Mouse (Mus musculus) CH12.LX (cell line): ENCODE data around the gene Rbp4. TPM values are rescaled to one million over a fixed set of nuclear protein-coding genes. Genes with fewer than 3 reads are reported as not detected.

Source experiments
- DNase-seq: peaks from one replicate; pipeline ENCODE4 v3.0.0-alpha.2; 2013; ENCODE audit errors: extremely low read depth
- H3K27ac ChIP-seq: 2 replicates; pipeline ENCODE4 v1.5.1; 2012; ENCODE audit warnings: low read depth, mild to moderate bottlenecking, control low read depth, moderate library complexity; ENCODE audit not compliant: insufficient read depth
- H3K27me3 ChIP-seq: replicated peaks from 2 replicates; pipeline ENCODE3; 2012; ENCODE audit warnings: inconsistent platforms
- H3K36me3 ChIP-seq, 2 experiments: replicated peaks in 1 of 2; 2 replicates each; pipeline versions ENCODE3 to v1.6.1; 2012; ENCODE audit warnings: inconsistent platforms in 1 of 2, low read length in 1 of 2, mild to moderate bottlenecking in 1 of 2, mixed read lengths in 1 of 2, moderate library complexity in 1 of 2; ENCODE audit not compliant: control insufficient read depth in 1 of 2, insufficient read depth in 1 of 2
- H3K4me1 ChIP-seq, 2 experiments: 2 replicates each; pipeline ENCODE4 v1.6.1; 2012; ENCODE audit warnings: inconsistent platforms in 1 of 2, moderate library complexity in 1 of 2; ENCODE audit not compliant: insufficient read depth in 2 of 2, control insufficient read depth in 1 of 2
- H3K4me2 ChIP-seq: 2 replicates; pipeline ENCODE4 v1.6.1; 2012; ENCODE audit warnings: low read depth, mild to moderate bottlenecking, control low read depth; ENCODE audit not compliant: poor library complexity, insufficient read depth, severe bottlenecking
- H3K4me3 ChIP-seq, 3 experiments: fragments of 150-350 bp in 1 of 3; sonication (generic) in 1 of 3; replicated peaks in 1 of 3; 2 replicates each; pipeline versions ENCODE3 to v1.5.1; 2011 to 2012; ENCODE audit warnings: low read depth in 2 of 3, low read length in 2 of 3, mild to moderate bottlenecking in 2 of 3, moderate library complexity in 2 of 3, control low read depth in 1 of 3, improper control_type of control experiment in 1 of 3, inconsistent platforms in 1 of 3, mixed read lengths in 1 of 3; ENCODE audit not compliant: poor library complexity in 1 of 3
- H3K79me2 ChIP-seq: replicated peaks from 2 replicates; pipeline ENCODE4 v1.6.1; 2012; ENCODE audit warnings: mild to moderate bottlenecking, moderate library complexity; ENCODE audit not compliant: control insufficient read depth, poor library complexity, insufficient read depth, severe bottlenecking; ENCODE audit errors: extremely low read depth
- H3K9ac ChIP-seq: 2 replicates; pipeline ENCODE4 v1.6.1; 2012; ENCODE audit warnings: low read depth, mild to moderate bottlenecking, control low read depth, moderate library complexity; ENCODE audit not compliant: insufficient read depth
- H3K9me3 ChIP-seq: replicated peaks from 2 replicates; pipeline ENCODE3; 2012; ENCODE audit warnings: low read length, inconsistent platforms, mixed read lengths
- BHLHE40 ChIP-seq: IDR thresholded peaks from 2 replicates; pipeline ENCODE4 v1.6.1; 2011; ENCODE audit warnings: mild to moderate bottlenecking, low read depth, low read length, improper control_type of control experiment
- CHD1 ChIP-seq: IDR thresholded peaks from 2 replicates; pipeline ENCODE4 v1.6.1; 2012; ENCODE audit warnings: low read depth, low read length, improper control_type of control experiment, inconsistent platforms
- CHD2 ChIP-seq: IDR thresholded peaks from 2 replicates; pipeline ENCODE4 v1.6.1; 2011; ENCODE audit warnings: low read length, improper control_type of control experiment
- CTCF ChIP-seq, 2 experiments: IDR thresholded peaks in 1 of 2; conservative IDR thresholded peaks in 1 of 2; 2 replicates each; pipeline ENCODE4 v1.5.1; 2011 to 2012; ENCODE audit warnings: low read depth in 2 of 2, low read length in 2 of 2, improper control_type of control experiment in 1 of 2, inconsistent platforms in 1 of 2, mild to moderate bottlenecking in 1 of 2, moderate library complexity in 1 of 2
- E2F4 ChIP-seq: IDR thresholded peaks from 2 replicates; pipeline ENCODE4 v1.6.1; 2011; ENCODE audit warnings: low read depth, low read length, improper control_type of control experiment; ENCODE audit not compliant: insufficient replicate concordance
- ETS1 ChIP-seq: conservative IDR thresholded peaks from 2 replicates; pipeline ENCODE4 v1.6.1; 2012; ENCODE audit warnings: low read depth, mild to moderate bottlenecking, inconsistent platforms, low read length, improper control_type of control experiment, moderate library complexity
- HCFC1 ChIP-seq: IDR thresholded peaks from 2 replicates; pipeline ENCODE4 v1.6.1; 2012; ENCODE audit warnings: low read depth, mild to moderate bottlenecking, inconsistent platforms, low read length, improper control_type of control experiment
- JUND ChIP-seq: conservative IDR thresholded peaks from 2 replicates; pipeline ENCODE4 v1.6.1; 2011; ENCODE audit warnings: low read depth, low read length, improper control_type of control experiment
- MEF2A ChIP-seq: IDR thresholded peaks from 2 replicates; pipeline ENCODE4 v1.6.1; 2014; ENCODE audit warnings: low read depth, mild to moderate bottlenecking, inconsistent platforms, low read length, improper control_type of control experiment, borderline replicate concordance
- NELFE ChIP-seq: IDR thresholded peaks from 2 replicates; pipeline ENCODE4 v1.6.1; 2011; ENCODE audit warnings: low read depth, low read length, improper control_type of control experiment
- PAX5 ChIP-seq: IDR thresholded peaks from 2 replicates; pipeline ENCODE4 v1.6.1; 2012; ENCODE audit warnings: low read length, inconsistent platforms, mixed read lengths
- RAD21 ChIP-seq: IDR thresholded peaks from 2 replicates; pipeline ENCODE4 v1.6.1; 2011; ENCODE audit warnings: low read depth, mild to moderate bottlenecking, low read length, improper control_type of control experiment, moderate library complexity
- SMC3 ChIP-seq: IDR thresholded peaks from 2 replicates; pipeline ENCODE4 v1.6.1; 2011; ENCODE audit warnings: low read depth, low read length, improper control_type of control experiment
- TBP ChIP-seq: conservative IDR thresholded peaks from 2 replicates; pipeline ENCODE4 v1.6.1; 2011; ENCODE audit warnings: low read depth, low read length, improper control_type of control experiment
- UBTF ChIP-seq: IDR thresholded peaks from 2 replicates; pipeline ENCODE4 v1.6.1; 2012; ENCODE audit warnings: low read depth, mild to moderate bottlenecking, inconsistent platforms, low read length, improper control_type of control experiment, moderate library complexity
- USF1 ChIP-seq: IDR thresholded peaks from 2 replicates; pipeline ENCODE4 v1.6.1; 2014; ENCODE audit warnings: low read depth, mild to moderate bottlenecking, inconsistent platforms, low read length, improper control_type of control experiment
- ZC3H11A ChIP-seq: IDR thresholded peaks from 2 replicates; pipeline ENCODE4 v1.6.1; 2012; ENCODE audit warnings: low read depth, mild to moderate bottlenecking, inconsistent platforms, low read length, improper control_type of control experiment
- ZKSCAN1 ChIP-seq: IDR thresholded peaks from 2 replicates; pipeline ENCODE4 v1.6.1; 2012; ENCODE audit warnings: low read depth, inconsistent platforms, low read length, improper control_type of control experiment, borderline replicate concordance
- dilution Hi-C: fragments of 300-500 bp; cut with MboI; formaldehyde crosslinking; loops from 2 replicates; pipeline ENCODE4 v1.14.3; 2020; ENCODE audit warnings: low sequenced_read_pairs; ENCODE audit not compliant: extremely low pct_unique_long_range_greater_than_20kb, extremely low pct_ligation_motif_present
- in situ Hi-C: fragments of 300-500 bp; cut with MboI; formaldehyde crosslinking; loops from 3 replicates; pipeline ENCODE4 v1.14.3; 2019; ENCODE audit warnings: low sequenced_read_pairs, low pct_ligation_motif_present, low pct_unique_long_range_greater_than_20kb, mixed read lengths
- polyA plus RNA-seq: library from polyadenylated mRNA; unstranded; fragments of >175 nt; gene quantifications from 2 replicates; pipeline ENCODE4 v1.2.1, GENCODE M21; 2012; ENCODE audit warnings: low read depth; ENCODE audit not compliant: insufficient read length
- total RNA-seq, 2 experiments: library from RNA; depleted of rRNA; stranded (reverse); fragments of 300-350 nt in 1 of 2; fragments of >200 nt in 1 of 2; gene quantifications; 2 replicates each; pipeline ENCODE4 v1.2.3; 2012 to 2014

Rbp4 gene
- total and polyA plus RNA-seq, 3 experiments: 0.13 TPM; not detected in 2

GRCm38 (mm10) chr19:38091512-38091985 lies 33.5 kb downstream of the Rbp4 start:
- H3K79me2 ChIP-seq: no peaks in the 10 kb centered on the region
- no peaks in the 10 kb centered on the region for H3K36me3 ChIP-seq
- peaks cover 11 to 27% of the 10 kb centered on the region in 2 experiments for H3K4me1 ChIP-seq
- dilution Hi-C loops: no loop called here
- no peaks in the 10 kb centered on the region for H3K9me3 ChIP-seq
- H3K27me3 ChIP-seq: no peaks in the 10 kb centered on the region
- no peak overlapping the region for H3K27ac ChIP-seq
- H3K4me2 ChIP-seq: no peak overlapping the region
- H3K4me3 ChIP-seq: no peak overlapping the region
- no peak overlapping the region for H3K9ac ChIP-seq
- in situ Hi-C loops: no loop called here
- 0 out of 2 replicates have a peak, but pooled peaks have one; percentile 15 for TF ChIP-seq BHLHE40
- no peak for TF ChIP-seq PAX5
- DNase-seq: peak; percentile 46

DNA sequence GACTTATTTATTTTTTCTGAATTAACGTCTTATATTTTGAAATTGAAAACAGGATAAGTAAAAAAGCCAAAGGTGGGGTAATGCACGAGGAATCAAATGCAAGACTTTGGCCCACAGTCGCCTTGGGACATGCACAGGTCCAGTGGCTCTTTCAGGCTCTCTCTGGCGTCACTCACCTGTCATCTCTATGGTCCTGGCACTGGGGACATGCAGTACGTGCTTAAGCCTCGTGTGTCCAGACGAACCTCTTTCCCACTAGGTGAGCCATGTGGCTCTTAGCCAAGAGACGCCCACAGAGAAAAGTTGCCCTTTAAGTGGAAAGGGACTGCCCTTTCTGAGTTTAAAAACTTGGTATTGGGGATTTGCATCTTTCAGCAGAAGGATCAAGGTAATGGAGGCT lies 35.7 kb downstream of the Rbp4 start:
- no peak for DNase-seq
- no peak for TF ChIP-seq BHLHE40
- no peak for TF ChIP-seq HCFC1
- no peak for TF ChIP-seq E2F4
- TF ChIP-seq JUND: no peak
- TF ChIP-seq NELFE: no peak
- TF ChIP-seq ETS1: no peak
- TF ChIP-seq PAX5: no peak
- TF ChIP-seq ZC3H11A: no peak
- no peak for TF ChIP-seq UBTF
- no peak for TF ChIP-seq ZKSCAN1
- TF ChIP-seq MEF2A: no peak
- H3K27ac ChIP-seq: no peak overlapping the region
- dilution Hi-C loops (no loop called here), in situ Hi-C loops (no loop called here)
- no peaks in the 10 kb centered on the region for H3K36me3 ChIP-seq
- no peaks in the 10 kb centered on the region for H3K79me2 ChIP-seq
- H3K4me3 ChIP-seq: no peak overlapping the region
- H3K4me2 ChIP-seq: no peak overlapping the region
- H3K9ac ChIP-seq: no peak overlapping the region
- H3K9me3 ChIP-seq: no peaks in the 10 kb centered on the region
- peaks cover 11 to 24% of the 10 kb centered on the region in 2 experiments for H3K4me1 ChIP-seq
- no peaks in the 10 kb centered on the region for H3K27me3 ChIP-seq

- H3K36me3 ChIP-seq: no peaks in the 10 kb centered on the region
- dilution Hi-C loops: no loop called here
- H3K4me3 ChIP-seq: no peak overlapping the region
- H3K9me3 ChIP-seq: no peaks in the 10 kb centered on the region
- no peak for TF ChIP-seq CHD2
- TF ChIP-seq E2F4: no peak
- no peak for TF ChIP-seq USF1
- peak; percentile 53 for TF ChIP-seq RAD21
- TF ChIP-seq CHD1: no peak
- TF ChIP-seq TBP: no peak
- TF ChIP-seq CTCF (conservative IDR thresholded peaks at IDR 0.05 in 1 of 2, IDR thresholded peaks at IDR 0.05 in 1 of 2; ENCODE audit: low read depth in 2 of 2, low read length in 2 of 2): peak in 1 of 2 experiments; percentile 37; a peak in 2 of 4 replicates
- TF ChIP-seq ETS1: no peak
- TF ChIP-seq SMC3: peak; percentile 36; the same call in 1 of the 2 replicates
- no peak for TF ChIP-seq HCFC1
- no peaks in the 10 kb centered on the region for H3K27me3 ChIP-seq
- no peaks in the 10 kb centered on the region for H3K79me2 ChIP-seq
- no peak overlapping the region for H3K9ac ChIP-seq
- H3K27ac ChIP-seq: no peak overlapping the region
- no peak for DNase-seq
- in situ Hi-C loops: no loop called here
- H3K4me1 ChIP-seq: peaks cover 8 to 15% of the 10 kb centered on the region in 2 experiments
- H3K4me2 ChIP-seq: no peak overlapping the region
Measured at GRCm38 (mm10) chr19:38086948-38087551, 38.0 kb downstream of the Rbp4 start.
